Mouse (Mus musculus): ENCODE measurements around the gene Get4. TPM values are rescaled to one million over a fixed set of nuclear protein-coding genes. Genes with fewer than 3 reads are reported as not detected.

Gene Get4
- polyA plus RNA-seq, 1 experiment from 2014 or later = 109 TPM

- ATAC-seq (ENCODE audit: low read depth) = peak; percentile 62; the same call in 1 of the 2 replicates
- H3K36me3 ChIP-seq (ENCODE audit: control insufficient read depth, insufficient read depth, low read length) = no peaks in the 10 kb centered on the region
- no peaks in the 10 kb centered on the region for H3K4me1 ChIP-seq (ENCODE audit: control insufficient read depth, insufficient read depth, low read length)
- H3K27ac ChIP-seq (ENCODE audit: low read depth, low read length) = no peak overlapping the region
- no peak overlapping the region for H3K4me3 ChIP-seq (ENCODE audit: low read depth, low read length)
- 8% methylated on average over 15 of the region's 15 CpGs for WGBS
- no peaks in the 10 kb centered on the region for H3K9me3 ChIP-seq (ENCODE audit: control insufficient read depth, low read length)
- H3K4me2 ChIP-seq (ENCODE audit: low read depth, low read length) = no peak overlapping the region
- H3K27me3 ChIP-seq (ENCODE audit: control insufficient read depth, insufficient read depth, low read length) = no peaks in the 10 kb centered on the region
- no peak overlapping the region for H3K9ac ChIP-seq (replicated peaks; ENCODE audit: low read depth, low read length)
Observed at GRCm38 (mm10) chr5:139282191-139282590, 30.1 kb downstream of the Get4 start.

GRCm38 (mm10) chr5:139283460-139284180, 31.5 kb downstream of the Get4 start:
- no peaks in the 10 kb centered on the region for H3K36me3 ChIP-seq (ENCODE audit: control insufficient read depth, insufficient read depth, low read length)
- H3K4me2 ChIP-seq (ENCODE audit: low read depth, low read length) = no peak overlapping the region
- 94% methylated on average over 14 of the region's 14 CpGs for WGBS
- no peak for ATAC-seq (ENCODE audit: low read depth)
- no peaks in the 10 kb centered on the region for H3K4me1 ChIP-seq (ENCODE audit: control insufficient read depth, insufficient read depth, low read length)
- H3K9me3 ChIP-seq (ENCODE audit: control insufficient read depth, low read length) = no peaks in the 10 kb centered on the region
- no peak overlapping the region for H3K9ac ChIP-seq (replicated peaks; ENCODE audit: low read depth, low read length)
- H3K4me3 ChIP-seq (ENCODE audit: low read depth, low read length) = no peak overlapping the region
- H3K27ac ChIP-seq (ENCODE audit: low read depth, low read length) = no peak overlapping the region
- H3K27me3 ChIP-seq (ENCODE audit: control insufficient read depth, insufficient read depth, low read length) = no peaks in the 10 kb centered on the region

- Histone ChIP-seq H3K9me3 (ENCODE audit: control insufficient read depth, low read length) (no peaks in the 10 kb centered on the region), H3K4me1 (ENCODE audit: control insufficient read depth, insufficient read depth, low read length) (no peaks in the 10 kb centered on the region), H3K9ac (replicated peaks; ENCODE audit: low read depth, low read length) (no peak overlapping the region), H3K36me3 (ENCODE audit: control insufficient read depth, insufficient read depth, low read length) (no peaks in the 10 kb centered on the region), H3K4me3 (ENCODE audit: low read depth, low read length) (no peak overlapping the region), H3K27me3 (ENCODE audit: control insufficient read depth, insufficient read depth, low read length) (no peaks in the 10 kb centered on the region), H3K4me2 (ENCODE audit: low read depth, low read length) (no peak overlapping the region), H3K27ac (ENCODE audit: low read depth, low read length) (no peak overlapping the region)
- 44% methylated on average over 8 of the region's 8 CpGs for WGBS
- no peak for ATAC-seq (ENCODE audit: low read depth)
Observed at GRCm38 (mm10) chr5:139285383-139286067, 33.4 kb downstream of the Get4 start.

- Histone ChIP-seq H3K4me3 (ENCODE audit: low read depth, low read length) (no peak overlapping the region), H3K36me3 (ENCODE audit: control insufficient read depth, insufficient read depth, low read length) (no peaks in the 10 kb centered on the region), H3K9me3 (ENCODE audit: control insufficient read depth, low read length) (no peaks in the 10 kb centered on the region), H3K27ac (ENCODE audit: low read depth, low read length) (no peak overlapping the region), H3K4me1 (ENCODE audit: control insufficient read depth, insufficient read depth, low read length) (no peaks in the 10 kb centered on the region), H3K9ac (replicated peaks; ENCODE audit: low read depth, low read length) (no peak overlapping the region), H3K4me2 (ENCODE audit: low read depth, low read length) (no peak overlapping the region), H3K27me3 (ENCODE audit: control insufficient read depth, insufficient read depth, low read length) (no peaks in the 10 kb centered on the region)
- ATAC-seq (ENCODE audit: low read depth) = no peak
- WGBS = 75% methylated on average over 14 of the region's 14 CpGs
Observed at GRCm38 (mm10) chr5:139286142-139286941, 34.2 kb downstream of the Get4 start.

- Histone ChIP-seq H3K27ac (ENCODE audit: low read depth, low read length) (no peak overlapping the region), H3K9ac (replicated peaks; ENCODE audit: low read depth, low read length) (no peak overlapping the region), H3K4me1 (ENCODE audit: control insufficient read depth, insufficient read depth, low read length) (no peaks in the 10 kb centered on the region), H3K36me3 (ENCODE audit: control insufficient read depth, insufficient read depth, low read length) (no peaks in the 10 kb centered on the region), H3K4me2 (ENCODE audit: low read depth, low read length) (no peak overlapping the region), H3K27me3 (ENCODE audit: control insufficient read depth, insufficient read depth, low read length) (no peaks in the 10 kb centered on the region), H3K4me3 (ENCODE audit: low read depth, low read length) (no peak overlapping the region), H3K9me3 (ENCODE audit: control insufficient read depth, low read length) (no peaks in the 10 kb centered on the region)
- no peak for ATAC-seq (ENCODE audit: low read depth)
- 91% methylated on average over 5 of the region's 5 CpGs for WGBS
Observed at GRCm38 (mm10) chr5:139287099-139287498, 35.0 kb downstream of the Get4 start.

- H3K9me3 ChIP-seq (ENCODE audit: control insufficient read depth, low read length) = no peaks in the 10 kb centered on the region
- no peak for ATAC-seq (ENCODE audit: low read depth)
- H3K27ac ChIP-seq (ENCODE audit: low read depth, low read length) = no peak overlapping the region
- H3K4me2 ChIP-seq (ENCODE audit: low read depth, low read length) = no peak overlapping the region
- no peaks in the 10 kb centered on the region for H3K27me3 ChIP-seq (ENCODE audit: control insufficient read depth, insufficient read depth, low read length)
- H3K9ac ChIP-seq (replicated peaks; ENCODE audit: low read depth, low read length) = no peak overlapping the region
- no peaks in the 10 kb centered on the region for H3K4me1 ChIP-seq (ENCODE audit: control insufficient read depth, insufficient read depth, low read length)
- WGBS = 84% methylated on average over 4 of the region's 4 CpGs
- no peaks in the 10 kb centered on the region for H3K36me3 ChIP-seq (ENCODE audit: control insufficient read depth, insufficient read depth, low read length)
- H3K4me3 ChIP-seq (ENCODE audit: low read depth, low read length) = no peak overlapping the region
Observed at GRCm38 (mm10) chr5:139287787-139288186, 35.7 kb downstream of the Get4 start.

- H3K36me3 ChIP-seq (ENCODE audit: control insufficient read depth, insufficient read depth, low read length) = no peaks in the 10 kb centered on the region
- H3K4me1 ChIP-seq (ENCODE audit: control insufficient read depth, insufficient read depth, low read length) = no peaks in the 10 kb centered on the region
- ATAC-seq (ENCODE audit: low read depth) = no peak
- no peak overlapping the region for H3K4me2 ChIP-seq (ENCODE audit: low read depth, low read length)
- no peaks in the 10 kb centered on the region for H3K9me3 ChIP-seq (ENCODE audit: control insufficient read depth, low read length)
- 74% methylated on average over 4 of the region's 4 CpGs for WGBS
- no peak overlapping the region for H3K4me3 ChIP-seq (ENCODE audit: low read depth, low read length)
- H3K27ac ChIP-seq (ENCODE audit: low read depth, low read length) = no peak overlapping the region
- no peak overlapping the region for H3K9ac ChIP-seq (replicated peaks; ENCODE audit: low read depth, low read length)
- H3K27me3 ChIP-seq (ENCODE audit: control insufficient read depth, insufficient read depth, low read length) = no peaks in the 10 kb centered on the region
Observed at GRCm38 (mm10) chr5:139288591-139288990, 36.5 kb downstream of the Get4 start.

- Histone ChIP-seq H3K9me3 (ENCODE audit: control insufficient read depth, low read length) (no peaks in the 10 kb centered on the region), H3K4me1 (ENCODE audit: control insufficient read depth, insufficient read depth, low read length) (no peaks in the 10 kb centered on the region), H3K4me3 (ENCODE audit: low read depth, low read length) (no peak overlapping the region), H3K36me3 (ENCODE audit: control insufficient read depth, insufficient read depth, low read length) (no peaks in the 10 kb centered on the region), H3K4me2 (ENCODE audit: low read depth, low read length) (no peak overlapping the region), H3K27me3 (ENCODE audit: control insufficient read depth, insufficient read depth, low read length) (no peaks in the 10 kb centered on the region), H3K27ac (ENCODE audit: low read depth, low read length) (no peak overlapping the region), H3K9ac (replicated peaks; ENCODE audit: low read depth, low read length) (no peak overlapping the region)
- 88% methylated on average over 12 of the region's 12 CpGs for WGBS
- ATAC-seq (ENCODE audit: low read depth) = no peak
Observed at GRCm38 (mm10) chr5:139290467-139291259, 38.5 kb downstream of the Get4 start.
